ENCODE assay signal across 26 mouse cellular contexts in genomic region chr15:89069336-89069840, GRCm38 (mm10). TPM values are rescaled to one million over a fixed set of nuclear protein-coding genes. Genes with fewer than 3 reads are reported as not detected.
DNase-seq lines count a peak whose midpoint lies in the region; ATAC-seq lines count a peak whose summit lies in the region.
"Had no signal": no experiment of that assay in that cellular context is flagged by ENCODE, and none has a peak within 500 bp of the region (broad histone marks: within the 10 kb centered on the region; RNA-seq: fewer than 3 reads in every experiment).

No protein-coding gene starts in this region.

- intact Hi-C loops in heart, postnatal 10 days (cut with DNase I) = no loop called here

- peaks cover 56% of the 10 kb centered on the region for H3K27me3 ChIP-seq in heart, embryonic 12.5 days (replicated peaks)
- H3K27me3 ChIP-seq in kidney, embryonic 15.5 days = peaks cover 55% of the 10 kb centered on the region
- peaks cover 31% of the 10 kb centered on the region for H3K27me3 ChIP-seq in hindbrain, embryonic 11.5 days (ENCODE audit: control insufficient read depth, insufficient read depth, low read length)

- no peaks in the 10 kb centered on the region for H3K36me3 ChIP-seq in heart, embryonic 12.5 days
- no peaks in the 10 kb centered on the region for H3K36me3 ChIP-seq in kidney, embryonic 15.5 days
- no peaks in the 10 kb centered on the region for H3K36me3 ChIP-seq in hindbrain, embryonic 11.5 days (ENCODE audit: control insufficient read depth, insufficient read depth, low read length)
- H3K36me3 ChIP-seq: embryonic facial prominence, embryonic 15.5 days; heart, embryonic 13.5 days; liver, embryonic 15.5 days; lung, embryonic 15.5 days had no signal

- no peak overlapping the region for H3K4me2 ChIP-seq in heart, embryonic 12.5 days
- no peak overlapping the region for H3K4me2 ChIP-seq in kidney, embryonic 15.5 days
- H3K4me2 ChIP-seq in hindbrain, embryonic 11.5 days (replicated peaks; ENCODE audit: low read depth, low read length) = no peak overlapping the region
- H3K4me2 ChIP-seq: embryonic facial prominence, embryonic 15.5 days; heart, embryonic 13.5 days; hindbrain, embryonic 14.5 days; liver, embryonic 15.5 days; lung, embryonic 15.5 days had no signal

- no peaks in the 10 kb centered on the region for H3K9me3 ChIP-seq in heart, embryonic 12.5 days (replicated peaks)
- H3K9me3 ChIP-seq in kidney, embryonic 15.5 days (replicated peaks) = no peaks in the 10 kb centered on the region
- no peaks in the 10 kb centered on the region for H3K9me3 ChIP-seq in hindbrain, embryonic 11.5 days (ENCODE audit: control insufficient read depth, low read length)
- H3K9me3 ChIP-seq: embryonic facial prominence, embryonic 15.5 days; heart, embryonic 13.5 days; liver, embryonic 15.5 days; lung, embryonic 15.5 days had no signal

- ATAC-seq in heart, embryonic 12.5 days (ENCODE audit: insufficient number of reproducible peaks, low FRiP score) = no peak
- ATAC-seq in kidney, embryonic 15.5 days (replicated peaks; ENCODE audit: low FRiP score) = no peak
- ATAC-seq in hindbrain, embryonic 11.5 days (ENCODE audit: low FRiP score) = no peak
- ATAC-seq: forebrain, embryonic 14.5 days; inflammation-experienced regulatory T-cells, adult 6 months; midbrain, embryonic 16.5 days had no signal

- 76% methylated on average over 19 of the region's 19 CpGs for WGBS in heart, embryonic 12.5 days
- 74% methylated on average over 19 of the region's 19 CpGs for WGBS in kidney, embryonic 15.5 days
- 73% methylated on average over 19 of the region's 19 CpGs for WGBS in hindbrain, embryonic 11.5 days

- peak; percentile 16 for DNase-seq in cerebellum, adult 11 months
- DNase-seq in cerebellum, postnatal 4 days (ENCODE audit: low spot score in 2 of 2) = no peak
- DNase-seq in heart, postnatal 10 days = no peak
- peak; percentile 12 for DNase-seq in right cerebral cortex, postnatal 14 days
- no peak for DNase-seq in right cerebral cortex, adult 18-20 months
- DNase-seq in hindbrain, embryonic 11.5 days (ENCODE audit: low spot score) = no peak
- DNase-seq: adrenal gland, postnatal 25 days; kidney, adult 2 months; left cerebral cortex, postnatal 4 days; liver; lung, postnatal 36 days; thymus, adult 2 months had no signal

- H3K27ac ChIP-seq in heart, embryonic 12.5 days (ENCODE audit: poor library complexity, severe bottlenecking) = no peak overlapping the region
- no peak overlapping the region for H3K27ac ChIP-seq in kidney, embryonic 15.5 days
- no peak overlapping the region for H3K27ac ChIP-seq in hindbrain, embryonic 11.5 days (ENCODE audit: low read depth, low read length)
- H3K27ac ChIP-seq: embryonic facial prominence, embryonic 15.5 days; heart, embryonic 13.5 days; hindbrain, embryonic 14.5 days; liver, embryonic 15.5 days; lung, embryonic 15.5 days; stomach, postnatal 0 days had no signal

- no peak overlapping the region for H3K4me3 ChIP-seq in heart, embryonic 12.5 days
- no peak overlapping the region for H3K4me3 ChIP-seq in kidney, embryonic 15.5 days (replicated peaks)
- no peak overlapping the region for H3K4me3 ChIP-seq in hindbrain, embryonic 11.5 days (ENCODE audit: low read depth, low read length)
- H3K4me3 ChIP-seq: embryonic facial prominence, embryonic 15.5 days; heart, embryonic 13.5 days; liver, embryonic 15.5 days; lung, embryonic 15.5 days; myocyte had no signal

- peaks cover 32% of the 10 kb centered on the region for H3K4me1 ChIP-seq in heart, embryonic 12.5 days (replicated peaks)
- peaks cover 14% of the 10 kb centered on the region for H3K4me1 ChIP-seq in kidney, embryonic 15.5 days
- H3K4me1 ChIP-seq in hindbrain, embryonic 11.5 days (replicated peaks; ENCODE audit: control insufficient read depth, insufficient read depth, low read length) = no peaks in the 10 kb centered on the region

- peak overlapping the region; percentile 16; the same call in 1 of the 2 replicates for H3K9ac ChIP-seq in heart, embryonic 12.5 days
- H3K9ac ChIP-seq in kidney, embryonic 15.5 days = no peak overlapping the region
- H3K9ac ChIP-seq in hindbrain, embryonic 11.5 days (ENCODE audit: low read depth, low read length) = no peak overlapping the region
- H3K9ac ChIP-seq: embryonic facial prominence, embryonic 15.5 days; heart, embryonic 13.5 days; hindbrain, embryonic 14.5 days; liver, embryonic 15.5 days; lung, embryonic 15.5 days had no signal

RNA-seq across cellular contexts. Expression of gene Trabd, which starts 5.5 kb away (rescaled TPM):
- polyA plus RNA-seq in heart, embryonic 12.5 days (2016; fragmentation: Nextera tagmentation; extraction: Ambion mirVana) = 51.7 and 53.5 TPM in 2 replicates
- 10 to 100 TPM; 42.8 to 47.3 TPM for total RNA-seq in heart, postnatal 10 days (2021)
- polyA plus RNA-seq in kidney, embryonic 15.5 days (2015; fragmentation: Nextera tagmentation; extraction: Ambion mirVana) = 46.1 and 52.5 TPM in 2 replicates
- polyA plus RNA-seq in hindbrain, embryonic 11.5 days (2014; fragmentation: Nextera tagmentation; extraction: Ambion mirVana) = 39.5 and 42.1 TPM in 2 replicates

RNA-seq across cellular contexts. Expression of gene Panx2, which starts 9.9 kb away (rescaled TPM):
- polyA plus RNA-seq in heart, embryonic 12.5 days (2016; fragmentation: Nextera tagmentation; extraction: Ambion mirVana) = 1.8 and 2.4 TPM in 2 replicates
- 1 to 10 TPM; 1.1 to 1.2 TPM for total RNA-seq in heart, postnatal 10 days (2021)
- polyA plus RNA-seq in kidney, embryonic 15.5 days (2015; fragmentation: Nextera tagmentation; extraction: Ambion mirVana) = 0.05 and 0.12 TPM in 2 replicates
- 0.33 and 0.94 TPM in 2 replicates for polyA plus RNA-seq in hindbrain, embryonic 11.5 days (2014; fragmentation: Nextera tagmentation; extraction: Ambion mirVana)
- total RNA-seq: gastrocnemius, adult 8-10 months; megakaryocyte-erythroid progenitor cell, adult 5-6 weeks had no signal
- polyA plus RNA-seq: inflammation-experienced regulatory T-cells, adult 6 months; liver, embryonic 15.5 days; myocyte had no signal

RNA-seq across cellular contexts. Expression of gene Selenoo, which starts 19.5 kb away (rescaled TPM):
- 12.4 and 12.6 TPM in 2 replicates for polyA plus RNA-seq in heart, embryonic 12.5 days (2016; fragmentation: Nextera tagmentation; extraction: Ambion mirVana)
- 10 to 100 TPM; 10.5 to 13.0 TPM for total RNA-seq in heart, postnatal 10 days (2021)
- 18.0 and 19.9 TPM in 2 replicates for polyA plus RNA-seq in kidney, embryonic 15.5 days (2015; fragmentation: Nextera tagmentation; extraction: Ambion mirVana)
- polyA plus RNA-seq in hindbrain, embryonic 11.5 days (2014; fragmentation: Nextera tagmentation; extraction: Ambion mirVana) = 17.2 and 20.4 TPM in 2 replicates

RNA-seq across cellular contexts. Expression of gene Tubgcp6, which starts 53.5 kb away (rescaled TPM):
- 13.7 and 15.8 TPM in 2 replicates for polyA plus RNA-seq in heart, embryonic 12.5 days (2016; fragmentation: Nextera tagmentation; extraction: Ambion mirVana)
- 10 to 100 TPM; 13.7 to 13.9 TPM for total RNA-seq in heart, postnatal 10 days (2021)
- polyA plus RNA-seq in kidney, embryonic 15.5 days (2015; fragmentation: Nextera tagmentation; extraction: Ambion mirVana) = 13.8 and 16.0 TPM in 2 replicates
- polyA plus RNA-seq in hindbrain, embryonic 11.5 days (2014; fragmentation: Nextera tagmentation; extraction: Ambion mirVana) = 17.5 and 17.6 TPM in 2 replicates

RNA-seq across cellular contexts. Expression of gene Hdac10, which starts 59.1 kb away (rescaled TPM):
- 12.7 and 13.4 TPM in 2 replicates for polyA plus RNA-seq in heart, embryonic 12.5 days (2016; fragmentation: Nextera tagmentation; extraction: Ambion mirVana)
- total RNA-seq in heart, postnatal 10 days (2021) = 1 to 10 TPM; 8.3 to 9.1 TPM
- polyA plus RNA-seq in kidney, embryonic 15.5 days (2015; fragmentation: Nextera tagmentation; extraction: Ambion mirVana) = 17.8 and 19.3 TPM in 2 replicates
- 9.4 and 10.7 TPM in 2 replicates for polyA plus RNA-seq in hindbrain, embryonic 11.5 days (2014; fragmentation: Nextera tagmentation; extraction: Ambion mirVana)

Comparison
In these comparisons a context has a peak if more than half of its experiments do, and no peak if none do; other contexts are left out.
1. DNase-seq: peak in cerebellum, adult 11 months (single experiment) and right cerebral cortex, postnatal 14 days (single experiment); none in cerebellum, postnatal 4 days (0 of 2), heart, postnatal 10 days (0 of 2), right cerebral cortex, adult 18-20 months (single experiment) and hindbrain, embryonic 11.5 days (single experiment).